Mouse (Mus musculus): ENCODE measurements at regions not wholly inside any gene's neighbourhood (a gene's known extent, or its start where the extent isn't known, plus 50 kb on each side); places are given as distances from the start of the nearest gene placed in this dataset.
A peak's percentile ranks its signal among the peaks of the same experiment; 100 is the strongest.

DNA sequence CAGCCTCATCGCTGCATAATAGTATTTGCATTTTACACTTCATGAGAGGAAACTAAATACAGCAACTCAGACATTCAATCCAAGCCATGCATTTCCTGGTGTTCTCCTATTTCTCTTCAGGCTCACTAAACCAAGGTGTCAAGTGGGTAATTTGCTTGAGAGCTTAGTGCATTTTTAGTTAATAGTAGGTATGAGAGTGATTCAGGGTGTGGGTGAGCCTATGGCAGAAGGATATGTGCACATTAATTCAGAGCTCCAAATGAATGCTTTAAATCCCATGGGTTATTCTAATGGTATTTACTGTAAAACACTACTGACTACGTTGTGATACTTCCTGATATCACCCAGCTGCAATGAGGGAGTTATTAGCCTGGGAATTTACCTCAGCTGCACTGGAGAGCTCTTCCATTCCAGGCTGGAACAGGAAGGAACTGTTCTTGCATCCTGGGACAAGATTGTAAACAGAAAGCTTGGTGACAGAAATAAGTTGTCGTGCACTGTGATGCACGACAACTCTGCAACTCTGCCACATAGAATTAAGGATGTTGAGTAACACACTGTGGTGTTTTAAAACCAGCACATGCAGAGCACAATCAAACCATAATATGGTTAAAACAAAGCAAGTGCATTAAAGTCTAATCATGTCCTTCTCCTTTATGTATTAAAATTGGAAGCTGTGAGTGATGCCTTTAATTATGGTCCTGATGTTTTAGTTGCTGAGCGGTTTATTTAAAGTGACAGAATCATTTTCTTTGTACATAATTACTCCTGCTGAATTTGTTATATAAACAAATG, 170.4 kb upstream of the Setmar start:
- DNase-seq (ENCODE audit: low spot score in 2 of 2), result no peak

GRCm38 (mm10) chr6:107910576-107910975, 154.3 kb upstream of the Setmar start:
- DNase-seq (ENCODE audit: low spot score in 2 of 2), result no peak

GRCm38 (mm10) chr6:107911387-107911786, 153.5 kb upstream of the Setmar start:
- DNase-seq (ENCODE audit: low spot score in 2 of 2), result no peak

DNA sequence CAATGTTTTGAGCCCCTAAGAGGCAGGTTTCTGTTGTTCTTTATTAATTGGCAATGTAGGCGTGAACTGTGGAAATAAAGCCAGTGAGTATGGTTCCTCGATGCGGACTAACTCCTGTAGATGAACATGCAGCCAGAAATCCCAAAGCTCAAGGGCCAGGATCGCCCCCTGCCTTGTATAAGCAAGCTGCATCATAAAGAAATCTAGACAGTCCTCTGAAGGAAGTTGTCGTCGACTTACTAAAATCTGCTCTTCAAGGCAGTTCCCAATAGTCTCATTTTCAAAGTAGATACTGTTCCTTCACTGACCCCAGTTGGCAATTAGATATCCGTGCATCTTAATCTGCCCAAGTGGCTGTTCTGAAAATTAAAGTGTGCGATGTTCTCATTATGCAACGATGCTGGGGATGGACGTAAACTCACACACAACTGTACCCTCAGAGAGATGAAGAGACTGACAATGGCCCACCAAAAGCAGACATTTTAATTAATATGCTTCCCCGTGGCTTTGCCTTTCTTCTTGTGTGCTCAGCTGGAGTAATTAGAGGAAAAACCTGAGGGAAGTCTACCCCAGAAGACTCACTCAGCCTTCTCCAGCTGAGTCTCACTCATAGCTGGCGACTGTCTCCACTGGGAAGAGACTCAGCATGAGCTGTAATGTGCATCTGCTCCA, 141.2 kb upstream of the Setmar start:
- no peak for DNase-seq (ENCODE audit: low spot score in 2 of 2)

DNA sequence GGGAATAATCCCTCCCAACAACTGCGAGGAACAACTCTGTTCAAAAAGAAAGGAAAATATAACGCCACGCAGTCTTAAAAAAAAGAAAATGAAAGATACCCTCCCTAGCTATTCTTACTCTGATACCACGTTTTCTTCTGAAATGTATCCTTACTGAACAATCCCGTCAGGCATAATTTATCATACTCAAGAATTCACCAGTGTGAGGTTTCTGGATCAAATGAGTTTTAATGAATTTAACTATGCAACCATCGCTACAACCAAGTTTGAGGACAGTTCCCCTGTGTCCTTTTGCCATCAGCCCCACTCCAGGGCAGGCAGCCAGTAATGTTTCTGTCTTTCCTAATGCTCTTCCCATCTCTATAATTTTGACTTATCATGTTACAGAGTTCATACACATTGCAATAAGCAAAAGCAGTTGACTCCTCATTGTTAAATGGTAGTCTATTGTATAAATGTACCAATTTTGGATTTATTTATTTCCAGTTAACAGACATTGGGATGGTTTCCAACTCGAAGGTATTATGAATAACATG, 140.6 kb upstream of the Setmar start:
- no peak for DNase-seq (ENCODE audit: low spot score in 2 of 2)

DNA sequence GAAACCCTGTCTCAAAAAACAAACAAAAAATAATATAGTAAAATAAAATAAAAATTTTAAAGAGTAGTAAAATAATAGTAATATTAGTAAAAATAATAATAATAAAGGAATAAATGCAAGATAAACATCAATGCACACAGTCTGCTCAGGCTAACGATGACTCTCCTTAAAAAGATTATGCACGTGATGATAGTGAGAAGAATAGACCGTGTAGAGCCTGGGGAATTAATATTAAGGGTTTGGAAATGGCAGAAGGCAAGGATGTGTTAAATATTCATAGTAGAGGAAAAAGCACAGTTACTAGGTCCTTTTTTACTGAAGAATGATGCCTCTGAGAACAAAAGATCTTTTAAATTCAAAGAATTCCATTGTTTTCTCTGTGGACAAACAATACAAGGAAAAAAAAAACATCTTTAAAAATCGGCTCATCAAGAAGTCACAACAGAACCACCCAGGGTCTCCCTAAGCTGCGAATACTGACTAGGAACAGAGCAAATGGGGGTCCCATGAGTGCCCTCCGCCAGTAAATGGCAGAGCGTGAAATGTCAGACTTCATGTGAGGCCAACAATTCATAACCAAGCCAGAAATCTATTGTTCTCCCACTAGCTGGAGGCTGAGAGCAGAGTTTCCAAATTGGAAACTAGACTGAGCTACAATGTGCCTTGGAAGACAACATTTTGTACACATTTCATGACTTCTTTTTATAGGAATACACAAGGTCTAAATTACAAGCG, 134.2 kb upstream of the Setmar start:
- no peak for DNase-seq (ENCODE audit: low spot score in 2 of 2)

DNA sequence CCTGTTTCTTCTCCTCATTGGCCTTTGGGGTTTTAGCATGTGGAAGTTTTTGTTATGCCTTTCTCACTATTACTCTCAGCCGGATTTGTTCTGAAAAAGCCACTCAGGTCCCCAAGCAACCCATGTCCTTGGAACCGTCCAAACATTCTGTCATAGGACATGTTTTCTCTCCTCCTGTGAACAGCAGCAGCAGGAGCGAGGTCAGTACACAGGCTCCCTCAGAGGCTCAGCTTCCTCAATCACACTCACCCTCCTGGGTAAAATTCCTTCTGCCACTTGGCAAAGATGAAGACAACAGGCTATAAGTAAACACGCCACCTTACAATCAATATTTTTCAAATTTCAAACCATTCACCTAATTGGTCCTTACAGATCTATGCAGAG, 133.7 kb upstream of the Setmar start:
- DNase-seq (ENCODE audit: low spot score in 2 of 2), result peak in 1 of 2 experiments; percentile 14

- DNase-seq (ENCODE audit: low spot score in 2 of 2), result no peak
These were observed 128.7 kb upstream of the Setmar start for GRCm38 (mm10) chr6:107936075-107936635.

- no peak for DNase-seq (ENCODE audit: low spot score in 2 of 2)
These were observed 96.2 kb upstream of the Setmar start for GRCm38 (mm10) chr6:107968694-107969093.

GRCm38 (mm10) chr6:107998921-107999690, 65.7 kb upstream of the Setmar start:
- peak; percentile 18 to 38 for DNase-seq (ENCODE audit: low spot score in 2 of 2)

DNA sequence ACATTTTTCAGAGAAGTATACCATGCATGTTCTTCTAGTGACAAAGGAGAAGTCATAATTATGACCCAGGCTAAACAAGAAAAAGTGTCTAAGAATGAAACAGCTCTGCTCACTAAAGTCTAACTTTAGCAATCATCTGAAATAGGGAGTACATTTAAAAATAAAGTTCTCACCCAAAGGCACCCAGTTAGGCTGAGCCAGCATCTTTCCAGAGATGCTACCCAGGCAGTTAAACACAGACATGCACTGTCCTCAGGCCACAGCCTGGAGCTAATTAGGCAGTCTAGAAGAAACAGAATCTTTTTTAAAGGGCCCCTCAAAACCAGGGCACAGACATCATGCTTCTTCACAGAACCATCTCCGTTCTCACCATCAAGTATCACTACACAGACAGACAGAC, 61.6 kb upstream of the Setmar start:
- DNase-seq (ENCODE audit: low spot score in 2 of 2), result no peak

DNA sequence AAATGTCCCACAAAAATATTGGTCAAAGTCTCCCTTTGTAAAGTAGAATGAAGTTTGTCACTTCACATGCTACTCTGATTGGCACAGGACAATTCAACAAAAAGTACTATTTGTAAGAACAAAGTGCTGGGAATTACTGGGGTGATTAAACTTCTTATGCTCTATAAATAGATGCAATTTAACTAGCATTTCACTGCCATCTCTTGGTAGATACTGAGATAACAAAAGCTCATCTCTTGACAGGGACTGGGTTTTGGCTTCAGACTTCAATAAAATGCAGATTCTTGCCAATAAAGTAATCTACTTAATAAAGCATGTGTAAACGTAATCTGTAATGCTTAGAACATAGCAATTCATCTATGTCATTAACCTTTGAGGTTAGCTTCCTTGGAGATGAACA, 56.5 kb upstream of the Setmar start:
- no peak for DNase-seq (ENCODE audit: low spot score in 2 of 2)

Data from layer of hippocampus, postnatal 10 days (tissue).